Mouse (Mus musculus): Measurements from ENCODE around the gene Fabp7. TPM values are rescaled to one million over a fixed set of nuclear protein-coding genes. Genes with fewer than 3 reads are reported as not detected.

Fabp7 gene
- total RNA-seq (2014; rRNA removed) (1,177 and 1,333 TPM in 2 replicates), polyA plus RNA-seq (2015; fragmentation: Nextera tagmentation; extraction: Ambion mirVana) (2,604 and 2,926 TPM in 2 replicates)

DNA sequence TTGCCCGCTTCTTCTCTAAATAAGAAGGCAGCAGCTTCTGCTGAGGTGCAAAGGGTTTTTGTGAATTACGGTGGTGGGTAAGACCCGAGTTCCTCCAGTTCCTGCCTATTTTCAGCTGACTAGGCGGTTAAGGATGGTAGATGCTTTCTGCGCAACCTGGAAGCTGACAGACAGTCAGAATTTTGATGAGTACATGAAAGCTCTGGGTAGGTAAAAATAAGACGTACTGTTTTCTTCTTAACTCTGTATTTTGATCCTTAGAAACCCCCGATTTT lies at the start of gene Fabp7:
Fabp7 (plus strand) TSS at position 6 of the 275 bp plus-strand sequence.
- Histone ChIP-seq H3K27me3 (ENCODE audit: insufficient read depth, low read length) (no peaks in the 10 kb centered on the region), H3K9ac (peak within 1 kb of the TSS; percentile 53), H3K36me3 (ENCODE audit: insufficient read depth) (no peaks in the 10 kb centered on the region), H3K9me3 (ENCODE audit: low read length) (no peaks in the 10 kb centered on the region), H3K4me1 (ENCODE audit: insufficient read depth) (peaks cover 23% of the 10 kb centered on the region), H3K4me3 (ENCODE audit: low read depth, low read length) (peak within 1 kb of the TSS; percentile 35), H3K4me2 (ENCODE audit: low read depth) (peak within 1 kb of the TSS; percentile 49), H3K27ac (ENCODE audit: low read depth, low read length) (peak within 1 kb of the TSS; percentile 79)
- ATAC-seq (no peak), DNase-seq (no peak)
- no peak for TF ChIP-seq CTCF (IDR thresholded peaks at IDR 0.05; ENCODE audit: low read depth)
- 3% methylated on average over 7 of the region's 7 CpGs for WGBS

DNA sequence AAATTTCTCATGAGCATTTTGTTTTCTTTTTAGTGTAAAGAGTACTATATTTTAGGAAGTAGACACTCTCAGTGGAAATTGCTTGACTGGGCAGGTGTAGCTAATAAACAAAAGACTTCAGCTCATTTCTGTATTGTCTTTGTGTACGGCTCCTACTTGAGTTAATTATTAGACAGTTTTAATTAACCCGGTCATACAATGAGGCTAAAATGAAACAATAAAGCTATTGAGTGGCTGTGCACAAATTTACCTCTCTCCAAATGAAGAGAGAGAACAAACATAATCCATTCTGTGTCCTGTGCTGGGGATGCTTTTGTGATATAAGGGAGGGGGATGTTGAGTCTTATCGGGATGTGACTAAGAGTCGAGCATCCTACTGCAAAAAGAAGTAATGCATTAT lies 43.9 kb upstream of the Fabp7 start:
- no peak overlapping the region for H3K27ac ChIP-seq (ENCODE audit: low read depth, low read length)
- no peaks in the 10 kb centered on the region for H3K9me3 ChIP-seq (ENCODE audit: low read length)
- DNase-seq: no peak
- H3K4me1 ChIP-seq (ENCODE audit: insufficient read depth): no peaks in the 10 kb centered on the region
- WGBS: 20% methylated on average over 4 of the region's 4 CpGs
- H3K36me3 ChIP-seq (ENCODE audit: insufficient read depth): no peaks in the 10 kb centered on the region
- H3K9ac ChIP-seq: no peak overlapping the region
- TF ChIP-seq CTCF (IDR thresholded peaks at IDR 0.05; ENCODE audit: low read depth): no peak
- no peak overlapping the region for H3K4me3 ChIP-seq (ENCODE audit: low read depth, low read length)
- no peaks in the 10 kb centered on the region for H3K27me3 ChIP-seq (ENCODE audit: insufficient read depth, low read length)
- no peak overlapping the region for H3K4me2 ChIP-seq (ENCODE audit: low read depth)
- ATAC-seq: no peak

DNA sequence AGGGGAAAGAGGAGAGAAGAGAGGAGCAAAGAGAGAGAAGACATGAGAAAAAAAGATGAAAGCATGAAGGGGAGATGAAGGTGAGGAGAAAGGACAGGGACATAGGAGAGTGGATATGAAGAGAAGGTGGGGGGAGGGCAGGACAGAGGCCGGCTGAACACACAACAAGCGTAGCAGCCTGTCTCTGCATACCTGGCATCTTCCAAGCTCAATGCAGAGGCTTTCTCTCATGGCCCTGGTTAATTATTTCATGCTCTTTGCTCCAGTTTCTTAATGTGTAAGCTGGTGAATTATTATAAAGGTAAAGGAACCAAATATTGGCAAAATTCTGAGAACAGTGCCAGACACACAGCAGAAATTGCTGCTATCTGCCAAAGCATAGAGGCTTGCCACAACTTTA lies 43.3 kb upstream of the Fabp7 start:
- H3K4me3 ChIP-seq (ENCODE audit: low read depth, low read length): no peak overlapping the region
- ATAC-seq (no peak), DNase-seq (no peak)
- H3K4me2 ChIP-seq (ENCODE audit: low read depth): no peak overlapping the region
- H3K4me1 ChIP-seq (ENCODE audit: insufficient read depth): no peaks in the 10 kb centered on the region
- 56% methylated on average over 2 of the region's 2 CpGs for whole genome bisulfite sequencing
- H3K9me3 ChIP-seq (ENCODE audit: low read length): no peaks in the 10 kb centered on the region
- H3K36me3 ChIP-seq (ENCODE audit: insufficient read depth): no peaks in the 10 kb centered on the region
- no peak overlapping the region for H3K27ac ChIP-seq (ENCODE audit: low read depth, low read length)
- H3K9ac ChIP-seq: no peak overlapping the region
- H3K27me3 ChIP-seq (ENCODE audit: insufficient read depth, low read length): no peaks in the 10 kb centered on the region
- TF ChIP-seq CTCF (IDR thresholded peaks at IDR 0.05; ENCODE audit: low read depth): no peak

DNA sequence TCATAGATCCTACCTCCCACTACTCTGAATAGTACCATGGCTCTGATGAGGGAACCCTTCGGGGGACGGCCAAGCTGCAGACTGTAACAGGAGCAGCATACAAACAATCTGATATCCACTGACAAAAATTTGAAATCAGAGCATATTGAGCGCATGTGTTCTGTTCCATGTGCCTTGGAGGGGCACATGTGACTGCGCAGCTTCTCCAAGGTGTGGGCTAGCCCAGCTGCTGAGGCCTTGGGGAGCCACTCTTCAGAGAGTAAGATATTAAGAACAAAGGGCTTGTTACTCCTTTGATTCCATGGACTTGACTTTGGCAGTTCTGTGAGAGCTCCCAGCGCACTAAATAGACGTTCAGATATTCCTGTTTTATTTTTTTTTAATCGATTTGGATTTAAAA lies 41.6 kb upstream of the Fabp7 start:
- Histone ChIP-seq H3K9ac (no peak overlapping the region), H3K36me3 (ENCODE audit: insufficient read depth) (no peaks in the 10 kb centered on the region), H3K4me1 (ENCODE audit: insufficient read depth) (no peaks in the 10 kb centered on the region), H3K27ac (ENCODE audit: low read depth, low read length) (no peak overlapping the region), H3K9me3 (ENCODE audit: low read length) (no peaks in the 10 kb centered on the region), H3K4me3 (ENCODE audit: low read depth, low read length) (no peak overlapping the region), H3K4me2 (ENCODE audit: low read depth) (no peak overlapping the region), H3K27me3 (ENCODE audit: insufficient read depth, low read length) (no peaks in the 10 kb centered on the region)
- TF ChIP-seq CTCF (IDR thresholded peaks at IDR 0.05; ENCODE audit: low read depth): no peak
- WGBS: 71% methylated on average over 7 of the region's 7 CpGs
- 0 out of 2 replicates have a peak, but pooled peaks have one; percentile 17 for ATAC-seq
- DNase-seq: no peak

GRCm38 (mm10) chr10:57743606-57744016 lies 41.1 kb upstream of the Fabp7 start:
- no peak overlapping the region for H3K9ac ChIP-seq
- no peaks in the 10 kb centered on the region for H3K27me3 ChIP-seq (ENCODE audit: insufficient read depth, low read length)
- WGBS: 2% methylated on average over 6 of the region's 6 CpGs
- H3K9me3 ChIP-seq (ENCODE audit: low read length): no peaks in the 10 kb centered on the region
- no peaks in the 10 kb centered on the region for H3K36me3 ChIP-seq (ENCODE audit: insufficient read depth)
- peak overlapping the region; percentile 40 for H3K4me2 ChIP-seq (ENCODE audit: low read depth)
- peak; percentile 85 for TF ChIP-seq CTCF (IDR thresholded peaks at IDR 0.05; ENCODE audit: low read depth)
- H3K27ac ChIP-seq (ENCODE audit: low read depth, low read length): no peak overlapping the region
- peak; percentile 89 for DNase-seq
- H3K4me3 ChIP-seq (ENCODE audit: low read depth, low read length): peak overlapping the region; percentile 26
- H3K4me1 ChIP-seq (ENCODE audit: insufficient read depth): no peaks in the 10 kb centered on the region
- ATAC-seq: peak; percentile 83

GRCm38 (mm10) chr10:57744128-57744765 lies 40.4 kb upstream of the Fabp7 start:
- Histone ChIP-seq H3K4me2 (ENCODE audit: low read depth) (peak overlapping the region; percentile 40; the same call in 1 of the 2 replicates), H3K4me1 (ENCODE audit: insufficient read depth) (no peaks in the 10 kb centered on the region), H3K27ac (ENCODE audit: low read depth, low read length) (peak overlapping the region; percentile 45; the same call in 1 of the 2 replicates), H3K27me3 (ENCODE audit: insufficient read depth, low read length) (no peaks in the 10 kb centered on the region), H3K9ac (no peak overlapping the region), H3K9me3 (ENCODE audit: low read length) (no peaks in the 10 kb centered on the region), H3K36me3 (ENCODE audit: insufficient read depth) (no peaks in the 10 kb centered on the region), H3K4me3 (ENCODE audit: low read depth, low read length) (no peak overlapping the region)
- peak; percentile 73 for ATAC-seq
- 6% methylated on average over 2 of the region's 2 CpGs for WGBS
- DNase-seq: peak; percentile 53
- no peak for TF ChIP-seq CTCF (IDR thresholded peaks at IDR 0.05; ENCODE audit: low read depth)

DNA sequence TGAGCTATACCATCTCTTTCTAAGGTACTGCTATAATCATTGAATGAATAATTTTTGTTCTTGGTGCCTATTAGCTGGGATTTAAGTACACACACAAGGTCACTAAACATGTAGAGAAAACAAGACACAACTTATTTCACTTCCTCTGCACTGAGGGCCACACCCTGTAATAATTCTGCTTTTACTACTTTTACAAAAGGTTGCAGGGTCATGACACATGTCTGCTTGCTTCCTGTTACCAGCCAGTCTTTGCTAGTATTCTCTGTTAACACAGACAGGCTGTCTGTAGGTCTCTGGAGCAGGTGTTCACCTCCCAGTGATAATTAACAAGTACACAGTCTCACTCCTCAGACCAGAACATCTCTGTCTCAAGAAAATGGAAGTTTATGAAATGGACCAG lies 39.2 kb upstream of the Fabp7 start:
- no peak for DNase-seq

More for the DNA sequence above, 39.2 kb upstream of the Fabp7 start:
- Histone ChIP-seq H3K36me3 (ENCODE audit: insufficient read depth) (no peaks in the 10 kb centered on the region), H3K27me3 (ENCODE audit: insufficient read depth, low read length) (no peaks in the 10 kb centered on the region), H3K4me3 (ENCODE audit: low read depth, low read length) (no peak overlapping the region), H3K9ac (no peak overlapping the region), H3K4me2 (ENCODE audit: low read depth) (no peak overlapping the region), H3K4me1 (ENCODE audit: insufficient read depth) (no peaks in the 10 kb centered on the region), H3K27ac (ENCODE audit: low read depth, low read length) (no peak overlapping the region), H3K9me3 (ENCODE audit: low read length) (no peaks in the 10 kb centered on the region)
- no peak for TF ChIP-seq CTCF (IDR thresholded peaks at IDR 0.05; ENCODE audit: low read depth)
- ATAC-seq: no peak
